Mouse (Mus musculus): ENCODE data around the gene Rpl23a.
"Not testable (repeated sequence)": the region's sequence is repeated elsewhere in the genome, so short reads cannot be mapped to it uniquely, and the experiment has no call there.

The Rpl23a gene

GRCm38 (mm10) chr11:78138023-78138422 lies 45.4 kb downstream of the Rpl23a start:
- DNase-seq, result no peak

DNA sequence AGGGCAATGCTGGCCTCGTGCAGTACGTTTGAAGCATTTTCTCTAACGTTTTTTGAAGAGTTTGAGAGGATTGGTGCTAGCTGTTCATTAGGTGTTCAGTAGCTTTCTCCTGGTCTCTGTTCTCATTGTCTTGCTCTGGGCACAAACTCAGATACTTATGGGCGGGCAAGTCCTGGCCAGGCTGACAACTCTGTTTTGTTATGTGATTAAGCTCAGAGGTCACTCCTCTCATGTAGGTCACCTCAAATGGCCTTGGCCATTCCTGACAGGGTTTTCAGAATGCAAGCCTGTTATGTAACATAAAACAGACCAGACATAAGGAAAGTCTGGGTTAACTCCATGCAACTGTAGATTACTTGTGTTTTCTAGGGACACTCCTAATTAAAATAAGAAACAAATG lies 45.8 kb downstream of the Rpl23a start:
- DNase-seq, result no peak

DNA sequence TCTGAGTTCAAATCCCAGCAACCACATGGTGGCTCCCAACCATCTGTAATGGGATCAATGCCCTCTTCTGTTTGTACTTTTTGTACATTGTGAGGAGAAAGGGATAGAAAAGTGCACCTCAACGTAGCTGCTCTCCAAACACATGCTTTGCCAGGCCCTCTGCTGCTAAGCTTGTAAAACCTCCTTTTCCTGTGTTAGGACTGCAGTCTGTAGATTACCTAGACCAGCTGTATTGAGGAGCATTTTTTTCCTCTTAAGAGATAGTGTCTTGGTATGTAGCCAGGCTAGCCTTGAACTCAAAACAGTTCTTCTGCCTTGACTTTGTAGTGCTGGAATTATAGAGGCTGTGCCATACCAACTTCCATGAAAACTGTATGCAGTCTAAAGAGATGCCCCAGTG lies 47.3 kb downstream of the Rpl23a start:
- no peak for DNase-seq

DNA sequence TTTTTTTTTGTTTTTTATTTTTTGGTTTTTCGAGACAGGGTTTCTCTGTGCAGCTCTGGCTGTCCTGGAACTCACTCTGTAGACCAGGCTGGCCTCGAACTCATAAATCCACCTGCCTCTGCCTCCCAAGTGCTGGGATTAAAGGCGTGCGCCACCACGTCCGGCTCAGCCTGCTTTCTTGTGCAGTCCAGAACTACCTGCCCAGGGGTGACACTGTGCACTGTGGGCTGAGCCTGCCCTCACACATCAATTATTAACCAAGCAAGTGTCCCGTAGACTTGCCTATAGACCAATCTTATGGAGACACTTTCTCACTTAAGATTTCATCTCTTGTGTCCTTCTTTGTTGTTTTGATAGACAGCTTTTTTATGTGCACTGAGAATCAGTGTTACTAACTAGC lies 48.1 kb downstream of the Rpl23a start:
- not testable (repeated sequence) for DNase-seq

DNA sequence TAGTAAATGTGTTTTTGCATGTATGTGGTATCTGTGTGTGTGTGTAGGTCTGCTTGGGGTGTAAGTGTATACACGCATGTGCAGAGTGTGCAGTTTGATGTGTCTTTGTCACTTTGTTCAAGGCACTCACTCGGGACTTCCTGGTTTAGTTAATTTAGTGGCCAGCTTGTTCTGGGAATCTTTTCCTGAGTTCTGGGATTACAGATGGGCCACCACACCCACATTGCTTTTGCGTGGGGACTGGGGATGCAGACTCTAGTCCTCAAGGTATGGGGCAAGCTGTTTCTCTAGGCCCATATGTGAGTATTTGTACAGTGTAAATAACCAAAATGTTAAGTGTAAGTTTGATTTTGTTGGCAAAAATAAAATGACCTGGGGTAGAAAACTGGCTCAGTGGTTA lies 49.0 kb downstream of the Rpl23a start:
- DNase-seq, result no peak

GRCm38 (mm10) chr11:78133915-78134314 lies 49.5 kb downstream of the Rpl23a start:
- DNase-seq, result no peak
